Mouse (Mus musculus) NIH3T3 (cell line): ENCODE results near the gene Tulp1.
"Not testable (repeated sequence)": the region's sequence is repeated elsewhere in the genome, so short reads cannot be mapped to it uniquely, and the experiment has no call there.

Experiments
- DNase-seq: peaks from one replicate; pipeline ENCODE4 v3.0.0-alpha.2; 2012; ENCODE audit warnings: low read depth

Tulp1 gene

GRCm38 (mm10) chr17:28365122-28365521 lies at the start of gene Tulp1:
Tulp1 (minus strand) TSS chr17:28365222.
- no peak for DNase-seq

- no peak for DNase-seq
Measured at GRCm38 (mm10) chr17:28411381-28411960, 46.4 kb upstream of the Tulp1 start.

- DNase-seq = no peak
Measured at GRCm38 (mm10) chr17:28410731-28411130, 45.7 kb upstream of the Tulp1 start.

GRCm38 (mm10) chr17:28408251-28408918 lies 43.4 kb upstream of the Tulp1 start:
- DNase-seq = peak; percentile 45

- peak; percentile 93 for DNase-seq
Measured at GRCm38 (mm10) chr17:28407418-28408250, 42.6 kb upstream of the Tulp1 start.

- DNase-seq = no peak
Measured at GRCm38 (mm10) chr17:28406471-28406870, 41.4 kb upstream of the Tulp1 start.

- not testable (repeated sequence) for DNase-seq
Measured at GRCm38 (mm10) chr17:28404745-28405144, 39.7 kb upstream of the Tulp1 start.

GRCm38 (mm10) chr17:28404301-28404700 lies 39.3 kb upstream of the Tulp1 start:
- no peak for DNase-seq

- peak; percentile 18 for DNase-seq
Measured at GRCm38 (mm10) chr17:28394994-28395393, 30.0 kb upstream of the Tulp1 start.

GRCm38 (mm10) chr17:28394051-28394765 lies 29.2 kb upstream of the Tulp1 start:
- DNase-seq = peak; percentile 92

- DNase-seq = no peak
Measured at GRCm38 (mm10) chr17:28391568-28392432, 26.8 kb upstream of the Tulp1 start.

- DNase-seq = peak; percentile 25
Measured at GRCm38 (mm10) chr17:28388534-28388933, 23.5 kb upstream of the Tulp1 start.

GRCm38 (mm10) chr17:28386150-28386905 lies 21.3 kb upstream of the Tulp1 start:
- DNase-seq = no peak

- peak; percentile 70 for DNase-seq
Measured at GRCm38 (mm10) chr17:28384298-28384697, 19.3 kb upstream of the Tulp1 start.

- no peak for DNase-seq
Measured at GRCm38 (mm10) chr17:28380255-28380654, 15.2 kb upstream of the Tulp1 start.

- peak; percentile 30 for DNase-seq
Measured at GRCm38 (mm10) chr17:28375592-28376061, 10.6 kb upstream of the Tulp1 start.

GRCm38 (mm10) chr17:28374494-28374893 lies 9.5 kb upstream of the Tulp1 start:
- no peak for DNase-seq

GRCm38 (mm10) chr17:28373821-28374220 lies 8.8 kb upstream of the Tulp1 start:
- DNase-seq = peak; percentile 87

GRCm38 (mm10) chr17:28371941-28372340 lies 6.9 kb upstream of the Tulp1 start:
- DNase-seq = peak; percentile 38

GRCm38 (mm10) chr17:28371286-28371685 lies 6.3 kb upstream of the Tulp1 start:
- peak; percentile 93 for DNase-seq
